Mouse (Mus musculus) intestine, embryonic 15.5 days (tissue): ENCODE measurements around the gene Elovl1. TPM values are rescaled to one million over a fixed set of nuclear protein-coding genes. Genes with fewer than 3 reads are reported as not detected.

Experiments
- ATAC-seq: fragments of 200-750 bp; cut with Nextera tagmentation; 2 replicates; pipeline ENCODE4 v1.8.0; 2017; ENCODE audit warnings: moderate TSS enrichment, moderate library complexity
- H3K27ac ChIP-seq: fragments of 300-500 bp; sonication (generic); 2 replicates; pipeline ENCODE4 v1.5.1; 2015; ENCODE audit warnings: mild to moderate bottlenecking, inconsistent platforms
- H3K27me3 ChIP-seq: fragments of 300-500 bp; sonication (generic); replicated peaks from 2 replicates; pipeline ENCODE4 v1.6.1; 2015; ENCODE audit warnings: inconsistent platforms
- H3K36me3 ChIP-seq: fragments of 300-500 bp; sonication (generic); 2 replicates; pipeline ENCODE4 v1.6.1; 2015; ENCODE audit warnings: inconsistent platforms
- H3K4me1 ChIP-seq: fragments of 300-500 bp; sonication (generic); replicated peaks from 2 replicates; pipeline ENCODE4 v1.6.1; 2015; ENCODE audit warnings: inconsistent platforms
- H3K4me2 ChIP-seq: fragments of 300-500 bp; sonication (generic); replicated peaks from 2 replicates; pipeline ENCODE4 v1.6.1; 2015; ENCODE audit warnings: mild to moderate bottlenecking, inconsistent platforms
- H3K4me3 ChIP-seq: fragments of 300-500 bp; sonication (generic); replicated peaks from 2 replicates; pipeline ENCODE4 v1.5.1; 2015; ENCODE audit warnings: inconsistent platforms
- H3K9ac ChIP-seq: fragments of 300-500 bp; sonication (generic); 2 replicates; pipeline ENCODE4 v1.6.1; 2015; ENCODE audit warnings: inconsistent platforms
- H3K9me3 ChIP-seq: fragments of 300-500 bp; sonication (generic); 2 replicates; pipeline ENCODE4 v1.6.1; 2016; ENCODE audit warnings: inconsistent platforms
- WGBS: fragments of 180-500 bp; shearing (Covaris S2); methylation state at CpG from one replicate; pipeline ENCODE4 v1.1.7; 2015; 5-methylcytosine and 5-hydroxymethylcytosine counted together
- polyA plus RNA-seq: library from polyadenylated mRNA; unstranded; fragments of >200 nt; fragmentation: Nextera tagmentation; extraction: Ambion mirVana; gene quantifications from 2 replicates; pipeline ENCODE4 v1.2.1, GENCODE M21; 2015

Elovl1 gene
- polyA plus RNA-seq, 1 experiment from 2014 or later: 178 TPM

GRCm38 (mm10) chr4:118436820-118437603, 9.1 kb downstream of the Elovl1 start, which contains the start of gene Cdc20:
TSS of gene Cdc20 (minus strand) at chr4:118437352.
- H3K4me3 ChIP-seq: peak within 1 kb of the TSS; percentile 67
- peak within 1 kb of the TSS; percentile 83 for H3K27ac ChIP-seq
- peak within 1 kb of the TSS; percentile 68 for H3K9ac ChIP-seq
- H3K27me3 ChIP-seq: no peaks in the 10 kb centered on the region
- H3K4me2 ChIP-seq: peak within 1 kb of the TSS; percentile 97
- peak; percentile 96 for ATAC-seq
- under 1% methylated on average over 67 of the region's 67 CpGs for WGBS
- no peaks in the 10 kb centered on the region for H3K9me3 ChIP-seq
- peaks cover 29% of the 10 kb centered on the region for H3K4me1 ChIP-seq
- peaks cover 23% of the 10 kb centered on the region for H3K36me3 ChIP-seq

DNA sequence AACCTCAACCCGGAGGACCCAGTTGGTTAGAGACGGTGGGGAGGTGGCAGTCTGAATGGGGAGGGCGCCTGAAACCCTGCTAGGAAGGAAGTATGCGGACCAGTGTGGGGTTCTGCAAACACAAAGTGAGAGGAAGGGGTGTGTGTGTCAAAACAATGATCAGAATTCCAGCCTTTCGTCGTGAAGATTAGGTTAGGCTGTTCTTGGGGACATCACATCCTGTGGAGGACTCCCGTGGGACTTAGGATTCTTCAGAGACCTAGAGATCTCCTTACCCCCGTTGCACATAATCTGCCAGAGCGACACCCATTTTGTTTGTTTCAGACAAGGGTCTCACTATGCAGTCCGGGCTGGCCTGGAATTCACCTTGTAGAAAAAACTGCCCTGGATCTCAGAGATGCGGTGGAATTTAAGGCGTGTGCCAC, 9.9 kb downstream of the Elovl1 start:
- H3K27ac ChIP-seq: peak overlapping the region; percentile 83
- ATAC-seq: peak; percentile 36; the same call in 1 of the 2 replicates
- 6% methylated on average over 12 of the region's 12 CpGs for WGBS

DNA sequence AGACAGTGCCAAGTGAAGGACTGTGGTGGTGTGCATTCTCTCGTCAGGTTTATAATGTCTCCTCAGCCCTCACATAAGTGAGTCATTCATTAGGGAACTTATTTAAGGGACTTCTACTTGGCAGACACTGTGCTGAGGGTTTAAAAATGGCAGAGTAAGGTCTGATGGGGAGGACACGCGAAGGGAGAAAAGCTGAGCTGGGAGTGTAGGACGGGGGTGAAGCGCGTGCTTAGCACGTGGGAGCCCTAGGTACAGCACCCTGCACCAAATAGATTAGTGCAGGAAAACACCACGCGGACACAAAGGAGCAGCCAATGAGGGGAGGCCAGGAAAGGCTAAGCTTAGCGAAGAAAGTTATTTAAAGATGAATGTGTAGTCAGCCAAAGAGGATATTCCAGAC, 17.2 kb downstream of the Elovl1 start:
- whole genome bisulfite sequencing: 84% methylated on average over 10 of the region's 10 CpGs
- H3K4me3 ChIP-seq: no peak overlapping the region
- H3K9ac ChIP-seq: no peak overlapping the region
- H3K9me3 ChIP-seq: no peaks in the 10 kb centered on the region
- no peak overlapping the region for H3K27ac ChIP-seq
- H3K4me1 ChIP-seq: peaks cover 15% of the 10 kb centered on the region
- H3K4me2 ChIP-seq: no peak overlapping the region
- H3K27me3 ChIP-seq: no peaks in the 10 kb centered on the region
- H3K36me3 ChIP-seq: no peaks in the 10 kb centered on the region
- ATAC-seq: no peak

More for the DNA sequence above, 9.9 kb downstream of the Elovl1 start:
- H3K9ac ChIP-seq: peak overlapping the region; percentile 41
- peak overlapping the region; percentile 97 for H3K4me2 ChIP-seq
- peaks cover 16% of the 10 kb centered on the region for H3K36me3 ChIP-seq
- H3K4me3 ChIP-seq: peak overlapping the region; percentile 67
- no peaks in the 10 kb centered on the region for H3K9me3 ChIP-seq
- no peaks in the 10 kb centered on the region for H3K27me3 ChIP-seq
- peaks cover 28% of the 10 kb centered on the region for H3K4me1 ChIP-seq

GRCm38 (mm10) chr4:118445781-118446414, 18.0 kb downstream of the Elovl1 start:
- peak overlapping the region; percentile 88 for H3K4me2 ChIP-seq
- no peaks in the 10 kb centered on the region for H3K27me3 ChIP-seq
- H3K36me3 ChIP-seq: no peaks in the 10 kb centered on the region
- H3K4me1 ChIP-seq: peaks cover 15% of the 10 kb centered on the region
- H3K9me3 ChIP-seq: no peaks in the 10 kb centered on the region
- peak; percentile 77 for ATAC-seq
- peak overlapping the region; percentile 40 for H3K4me3 ChIP-seq
- peak overlapping the region; percentile 46; the same call in 1 of the 2 replicates for H3K9ac ChIP-seq
- H3K27ac ChIP-seq: no peak overlapping the region
- 23% methylated on average over 18 of the region's 18 CpGs for WGBS

GRCm38 (mm10) chr4:118446415-118447153, 18.7 kb downstream of the Elovl1 start:
- 28% methylated on average over 24 of the region's 24 CpGs for WGBS

GRCm38 (mm10) chr4:118457345-118457975, 29.6 kb downstream of the Elovl1 start, which contains the start of gene Mpl:
TSS of gene Mpl (minus strand) at chr4:118457513.
- no peak within 1 kb of the TSS for H3K4me3 ChIP-seq

More at GRCm38 (mm10) chr4:118446415-118447153, 18.7 kb downstream of the Elovl1 start:
- Histone ChIP-seq H3K4me2 (peak overlapping the region; percentile 88), H3K27me3 (no peaks in the 10 kb centered on the region), H3K9me3 (no peaks in the 10 kb centered on the region), H3K27ac (no peak overlapping the region), H3K4me1 (peaks cover 15% of the 10 kb centered on the region), H3K9ac (peak overlapping the region; percentile 46; the same call in 1 of the 2 replicates), H3K36me3 (no peaks in the 10 kb centered on the region), H3K4me3 (peak overlapping the region; percentile 40)
- ATAC-seq: peak; percentile 60

DNA sequence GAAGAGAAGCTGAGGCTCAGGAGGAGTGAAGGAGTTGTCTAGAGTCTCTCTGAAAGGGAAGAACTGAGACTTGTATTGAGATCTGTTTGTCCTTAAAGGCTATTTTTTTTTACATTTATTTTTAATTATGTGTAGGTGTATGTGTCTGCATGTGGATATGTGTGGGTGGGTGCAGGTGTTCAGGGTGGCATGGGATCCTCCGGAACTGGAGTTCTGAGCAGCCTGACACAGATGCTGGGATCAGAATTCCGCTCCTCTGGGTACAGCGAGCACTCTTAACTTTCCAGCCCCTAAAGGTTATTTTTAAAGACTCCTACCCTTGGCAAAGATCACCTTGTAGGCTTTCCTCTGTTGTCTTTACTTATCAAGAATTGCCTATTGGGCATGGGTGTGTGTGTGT, 37.1 kb downstream of the Elovl1 start:
- Histone ChIP-seq H3K4me2 (no peak overlapping the region), H3K9me3 (no peaks in the 10 kb centered on the region), H3K27ac (no peak overlapping the region), H3K9ac (no peak overlapping the region), H3K27me3 (no peaks in the 10 kb centered on the region), H3K4me3 (no peak overlapping the region), H3K36me3 (no peaks in the 10 kb centered on the region), H3K4me1 (0 out of 2 replicates have a peak, but pooled peaks cover 3% of the 10 kb centered on the region)
- ATAC-seq: no peak
- WGBS: 92% methylated on average over 3 of the region's 3 CpGs

More at GRCm38 (mm10) chr4:118457345-118457975, 29.6 kb downstream of the Elovl1 start, which contains the start of gene Mpl:
- H3K9ac ChIP-seq: no peak within 1 kb of the TSS
- WGBS: 69% methylated on average over 9 of the region's 9 CpGs
- H3K4me1 ChIP-seq: no peaks in the 10 kb centered on the region
- H3K27ac ChIP-seq: no peak within 1 kb of the TSS
- H3K4me2 ChIP-seq: no peak within 1 kb of the TSS
- no peaks in the 10 kb centered on the region for H3K36me3 ChIP-seq
- no peaks in the 10 kb centered on the region for H3K27me3 ChIP-seq
- no peaks in the 10 kb centered on the region for H3K9me3 ChIP-seq
- no peak for ATAC-seq

- no peak overlapping the region; the same call in 1 of the 2 replicates for H3K4me2 ChIP-seq
- H3K4me3 ChIP-seq: no peak overlapping the region
- WGBS: 26% methylated on average over 11 of the region's 11 CpGs
- H3K36me3 ChIP-seq: no peaks in the 10 kb centered on the region
- no peak overlapping the region for H3K9ac ChIP-seq
- ATAC-seq: peak; percentile 61
- H3K27ac ChIP-seq: no peak overlapping the region
- no peaks in the 10 kb centered on the region for H3K9me3 ChIP-seq
- H3K4me1 ChIP-seq: 0 out of 2 replicates have a peak, but pooled peaks cover 3% of the 10 kb centered on the region
- H3K27me3 ChIP-seq: no peaks in the 10 kb centered on the region
Measured at GRCm38 (mm10) chr4:118465697-118466163, 37.8 kb downstream of the Elovl1 start.

- H3K27ac ChIP-seq: no peak overlapping the region
- WGBS: 79% methylated on average over 6 of the region's 6 CpGs
- H3K4me3 ChIP-seq: no peak overlapping the region
- H3K27me3 ChIP-seq: no peaks in the 10 kb centered on the region
- no peak overlapping the region for H3K9ac ChIP-seq
- no peaks in the 10 kb centered on the region for H3K36me3 ChIP-seq
- H3K9me3 ChIP-seq: no peaks in the 10 kb centered on the region
- no peak for ATAC-seq
- H3K4me2 ChIP-seq: no peak overlapping the region
- no peaks in the 10 kb centered on the region for H3K4me1 ChIP-seq
Measured at GRCm38 (mm10) chr4:118471281-118471680, 43.4 kb downstream of the Elovl1 start.

GRCm38 (mm10) chr4:118472687-118473086, 44.8 kb downstream of the Elovl1 start:
- H3K9ac ChIP-seq: no peak overlapping the region
- WGBS: 83% methylated on average over 11 of the region's 11 CpGs
- ATAC-seq: peak; percentile 85
- no peaks in the 10 kb centered on the region for H3K27me3 ChIP-seq
- H3K27ac ChIP-seq: no peak overlapping the region
- H3K9me3 ChIP-seq: no peaks in the 10 kb centered on the region
- H3K4me1 ChIP-seq: no peaks in the 10 kb centered on the region
- H3K4me3 ChIP-seq: no peak overlapping the region
- no peaks in the 10 kb centered on the region for H3K36me3 ChIP-seq
- no peak overlapping the region for H3K4me2 ChIP-seq

DNA sequence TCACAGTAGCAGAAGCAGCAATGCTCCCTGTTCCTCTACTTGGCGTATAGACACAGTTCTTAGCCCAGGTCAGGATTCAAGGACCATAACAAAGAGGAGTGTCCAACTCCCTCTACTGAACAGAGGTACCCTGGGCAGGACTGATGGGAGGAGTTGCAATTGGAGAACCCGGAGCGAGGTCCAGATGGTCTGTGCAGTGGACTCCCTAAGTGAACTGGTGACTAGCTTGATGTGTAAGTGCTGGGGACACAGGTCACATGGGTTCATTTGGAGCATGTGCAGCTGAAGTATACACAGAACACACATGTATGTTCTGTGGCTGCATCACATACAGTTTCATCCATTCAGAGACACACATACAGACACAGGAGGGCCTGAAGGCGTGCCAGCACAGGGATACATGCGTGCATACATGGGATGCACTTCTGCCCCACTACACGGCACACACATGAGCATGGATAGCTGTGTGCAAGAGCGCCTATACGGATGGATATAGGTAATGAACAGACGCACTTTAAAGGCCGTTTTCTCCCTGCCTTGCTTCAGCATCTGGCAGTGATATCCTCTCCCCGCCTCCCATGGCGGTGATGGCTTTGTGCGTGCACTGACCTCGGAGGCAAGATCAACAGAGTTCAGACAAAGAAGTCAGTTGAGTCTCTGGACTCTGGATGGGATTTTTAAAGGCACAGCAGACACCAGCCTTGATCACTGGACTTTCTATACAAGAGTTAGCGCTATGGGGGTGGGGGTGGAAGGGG, 49.1 kb downstream of the Elovl1 start:
- no peak for ATAC-seq
- Histone ChIP-seq H3K4me3 (no peak overlapping the region), H3K9ac (no peak overlapping the region), H3K27ac (no peak overlapping the region), H3K4me2 (no peak overlapping the region), H3K4me1 (no peaks in the 10 kb centered on the region), H3K9me3 (no peaks in the 10 kb centered on the region), H3K36me3 (no peaks in the 10 kb centered on the region), H3K27me3 (no peaks in the 10 kb centered on the region)
- 60% methylated on average over 15 of the region's 15 CpGs for WGBS
